Mouse (Mus musculus) frontal cortex, postnatal 14 days (tissue): ENCODE data around the gene Lypd6.

Experiments
- DNase-seq, 2 experiments: peaks; one replicate each; pipeline ENCODE4 v3.0.0; 2022; ENCODE audit warnings: low spot score in 2 of 2

Gene Lypd6

DNA sequence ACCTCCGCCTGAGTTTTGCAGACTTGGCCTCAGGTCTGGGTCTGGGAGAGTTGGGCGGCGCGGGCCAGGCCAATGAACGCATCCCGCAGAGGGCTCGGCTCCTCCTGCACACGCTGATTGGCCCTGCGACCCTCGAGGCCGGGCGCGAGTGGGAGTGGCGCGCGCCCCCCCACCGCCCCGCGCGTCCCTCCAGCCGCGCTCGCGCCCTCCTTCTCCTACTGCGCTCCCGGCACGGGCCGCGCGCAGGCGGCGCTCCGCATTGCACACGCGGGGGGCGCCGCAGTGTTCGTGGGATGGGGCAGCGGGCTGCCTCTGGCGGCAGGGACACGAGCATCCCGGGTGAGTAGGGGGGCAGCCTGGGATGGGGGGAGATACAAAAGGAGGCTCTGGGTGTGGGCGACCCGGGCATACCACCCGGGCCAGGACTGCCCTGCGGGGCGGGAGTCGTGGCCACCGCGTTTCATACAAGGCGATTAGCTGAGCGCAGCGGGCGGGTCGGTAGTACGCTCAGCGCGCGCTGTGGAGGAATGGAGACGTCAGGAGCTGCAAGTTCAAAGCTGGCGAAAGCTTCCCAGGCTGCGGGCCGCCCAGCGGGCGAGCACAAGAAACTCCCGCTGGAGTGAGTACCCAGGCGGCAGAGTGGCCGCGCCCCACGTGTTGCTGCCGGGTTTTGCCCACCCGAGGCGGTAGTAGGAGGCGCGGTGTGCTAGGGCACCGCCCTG lies at the start of gene Lypd6:
Gene Lypd6 (plus strand): TSS at position 184 of the 722 bp plus-strand sequence.
- DNase-seq, result peak; percentile 50 to 64

DNA sequence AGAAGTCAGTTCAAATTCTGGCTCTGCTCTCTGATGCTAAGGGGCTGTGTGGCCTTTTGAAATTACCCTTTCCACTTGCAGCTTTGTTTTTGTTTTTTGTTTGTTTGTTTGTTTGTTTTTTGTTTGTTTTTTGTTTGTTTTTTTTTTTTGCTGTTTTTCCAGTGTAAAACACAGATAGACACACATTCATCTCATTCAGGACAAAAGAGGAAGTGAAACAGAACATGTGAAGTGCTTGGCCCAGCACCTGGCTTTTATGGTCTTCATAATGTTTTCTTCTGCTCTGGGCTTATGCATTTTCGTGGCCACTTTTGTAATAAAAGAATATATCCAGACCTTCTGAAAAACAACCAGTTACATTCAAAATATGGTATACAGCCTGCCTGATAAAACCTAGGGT lies 46.8 kb upstream of the Lypd6 start:
- DNase-seq, result no peak

DNA sequence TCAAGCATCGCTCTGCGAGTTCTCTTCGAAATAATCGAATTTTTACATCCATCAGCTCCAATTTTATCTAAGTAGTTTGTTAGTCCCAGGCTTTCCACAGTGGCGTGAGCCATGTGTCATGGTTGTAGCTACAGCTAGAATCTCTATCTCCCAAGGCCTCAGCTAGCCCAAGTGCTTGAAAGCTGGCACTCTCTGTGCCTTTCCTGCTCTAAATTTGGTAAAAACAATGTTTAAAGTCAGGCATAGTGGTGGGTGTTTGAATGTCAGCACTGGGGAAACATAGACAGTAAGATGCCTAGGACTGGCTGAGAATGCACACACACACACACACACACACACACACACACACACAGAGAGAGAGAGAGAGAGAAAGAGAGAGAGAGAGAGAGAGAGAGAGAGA lies 40.7 kb upstream of the Lypd6 start:
- no peak for DNase-seq

DNA sequence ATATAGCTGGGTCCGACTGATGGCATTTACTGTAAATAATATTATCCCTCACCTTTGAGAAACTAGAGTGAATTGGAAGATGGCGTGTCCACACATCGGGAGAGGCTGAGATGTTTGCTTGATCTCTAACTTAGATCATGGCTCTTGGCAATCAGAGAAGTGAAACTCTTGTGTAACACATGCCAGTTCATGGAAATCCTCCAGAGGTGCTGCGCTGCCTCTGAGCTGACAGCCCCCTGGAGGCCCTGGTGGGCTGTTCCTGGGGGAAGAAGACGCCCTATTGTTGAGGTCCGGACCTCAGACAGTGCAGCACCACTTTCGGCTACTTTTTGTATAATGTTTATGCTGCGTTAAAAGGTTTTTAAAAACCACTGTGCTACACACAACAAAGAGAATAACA lies 37.3 kb upstream of the Lypd6 start:
- no peak for DNase-seq

DNA sequence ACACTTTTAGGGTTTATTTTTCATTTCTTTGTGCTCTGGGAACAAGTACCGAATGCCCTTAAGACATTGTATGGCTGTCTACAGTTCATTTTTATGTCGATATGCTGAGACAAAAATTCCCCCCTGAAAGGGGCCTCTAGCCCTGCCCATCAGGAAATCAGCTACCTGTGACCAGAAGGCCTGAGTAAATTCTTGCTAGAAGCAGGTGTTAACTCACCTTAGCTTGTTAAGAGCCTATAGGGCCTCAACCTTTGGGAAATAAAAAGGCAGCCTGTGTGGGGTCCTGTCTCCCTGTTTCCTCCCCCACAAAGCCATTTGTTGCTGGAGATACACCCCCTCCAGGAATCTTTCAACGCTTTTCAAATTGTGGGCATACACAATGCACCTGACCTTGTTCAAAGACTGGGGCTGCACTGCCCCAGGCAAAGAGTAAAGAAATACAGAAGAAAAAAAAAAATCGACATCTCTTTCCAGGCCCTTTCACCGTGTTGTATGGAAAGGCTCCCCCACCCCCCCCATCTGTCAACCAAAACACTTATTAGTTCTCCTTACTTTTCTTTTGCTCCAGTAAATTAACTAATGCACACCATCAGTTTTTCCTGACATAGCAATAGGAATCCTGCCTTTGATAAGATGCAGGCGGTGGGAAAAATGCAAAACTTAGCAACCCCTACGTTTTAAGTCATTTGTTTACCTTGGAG lies 21.9 kb upstream of the Lypd6 start:
- no peak for DNase-seq

DNA sequence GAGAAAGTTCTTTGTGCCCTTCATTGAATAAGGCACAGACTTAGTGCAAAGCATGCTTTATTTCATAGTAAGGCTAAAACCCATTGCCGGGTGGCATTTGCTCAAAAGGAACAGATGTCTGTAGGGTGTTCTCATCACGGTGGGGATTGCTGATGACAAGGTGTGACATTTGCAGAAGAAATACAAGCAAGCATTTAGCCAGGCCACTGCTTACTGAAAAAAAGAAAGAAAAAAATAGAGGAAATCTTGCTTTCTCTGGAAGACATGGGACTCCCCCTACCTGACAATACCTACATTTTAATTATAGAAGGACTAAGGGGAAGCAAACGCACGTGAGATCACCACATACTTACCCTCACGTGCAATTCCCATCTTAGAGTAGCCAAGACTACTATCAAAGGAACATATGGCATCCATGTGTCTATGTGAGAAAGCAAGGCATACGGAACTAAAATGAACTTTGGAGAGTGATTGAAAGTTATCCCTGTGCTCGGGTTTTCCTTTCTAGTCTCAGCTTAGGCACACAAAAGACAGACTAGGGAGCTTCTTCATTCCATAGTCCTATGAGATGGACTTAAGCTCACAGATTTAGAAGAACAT lies 21.3 kb upstream of the Lypd6 start:
- DNase-seq, result no peak

DNA sequence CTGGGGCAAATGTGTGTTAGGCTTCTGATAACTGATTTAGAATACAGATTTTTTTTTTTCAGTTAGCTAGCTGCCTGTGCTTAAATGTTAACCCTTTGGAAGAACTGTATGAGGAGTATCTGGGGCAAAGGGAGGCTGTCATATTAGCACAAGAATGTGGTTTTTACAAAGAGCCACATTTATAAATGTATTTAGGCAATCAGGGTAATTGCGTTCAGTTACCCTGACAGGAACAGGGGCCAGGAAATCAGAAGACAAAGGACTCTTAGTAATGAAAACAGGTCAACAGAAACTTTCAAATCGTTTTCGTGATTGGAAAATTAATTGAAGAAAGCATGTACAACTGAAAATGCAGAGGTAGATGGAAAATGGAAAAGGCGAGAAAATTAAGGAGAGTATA lies 20.4 kb upstream of the Lypd6 start:
- no peak for DNase-seq

DNA sequence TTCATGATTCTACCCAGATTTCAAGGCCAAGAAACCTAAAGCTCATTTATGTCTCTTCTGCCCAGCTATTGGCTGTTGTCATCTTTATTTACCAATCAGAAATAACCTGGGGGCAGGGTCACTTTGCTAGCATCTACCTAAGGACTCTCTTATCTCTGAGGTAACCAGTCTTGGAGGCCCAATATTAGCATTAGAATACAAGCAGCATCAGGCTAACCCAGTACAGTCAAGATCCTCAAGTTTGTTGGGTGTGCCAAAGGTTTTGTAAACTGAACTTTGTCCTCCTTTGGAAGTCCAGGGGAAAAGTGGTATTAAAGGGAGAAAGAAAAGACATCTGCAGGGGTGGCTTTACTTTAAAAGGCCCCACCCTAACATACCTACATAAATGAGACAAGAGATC lies 17.8 kb upstream of the Lypd6 start:
- no peak for DNase-seq

DNA sequence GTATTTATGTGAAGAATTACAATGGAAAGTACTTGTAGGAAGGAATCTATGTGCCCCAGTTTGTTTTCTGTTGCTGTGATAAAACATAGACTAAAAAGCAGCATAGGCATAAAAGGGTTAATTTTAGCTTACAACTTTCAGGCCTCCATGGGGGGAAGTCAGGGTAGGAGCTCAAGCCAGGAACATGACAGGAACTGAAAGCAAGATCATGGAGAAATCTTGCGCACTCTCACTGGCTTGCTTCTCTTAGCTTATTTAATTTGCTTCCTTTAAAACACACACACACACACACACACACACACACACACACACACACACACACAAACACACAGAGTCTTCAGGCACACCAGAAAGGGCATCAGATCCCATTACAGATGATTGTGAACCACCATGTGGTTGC lies 12.3 kb upstream of the Lypd6 start:
- DNase-seq, result no peak

DNA sequence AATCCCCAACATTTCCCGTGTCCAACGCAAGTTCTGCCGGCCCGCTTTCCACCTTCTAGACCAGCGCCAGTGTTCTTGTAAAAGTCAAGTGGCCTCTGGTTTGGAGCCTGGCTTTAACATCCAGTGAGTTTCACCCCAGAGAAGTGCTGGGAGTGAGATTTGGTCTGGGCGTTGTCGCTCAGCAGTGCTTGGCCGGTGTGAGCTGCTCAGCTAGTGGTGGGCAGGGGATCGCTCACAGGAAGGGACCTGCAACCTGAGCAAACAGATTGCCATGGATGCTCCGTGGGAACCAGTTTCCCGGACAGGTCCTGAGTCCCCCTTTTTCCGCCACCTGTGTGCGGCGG lies 355 bp upstream of the Lypd6 start:
- DNase-seq, result no peak

DNA sequence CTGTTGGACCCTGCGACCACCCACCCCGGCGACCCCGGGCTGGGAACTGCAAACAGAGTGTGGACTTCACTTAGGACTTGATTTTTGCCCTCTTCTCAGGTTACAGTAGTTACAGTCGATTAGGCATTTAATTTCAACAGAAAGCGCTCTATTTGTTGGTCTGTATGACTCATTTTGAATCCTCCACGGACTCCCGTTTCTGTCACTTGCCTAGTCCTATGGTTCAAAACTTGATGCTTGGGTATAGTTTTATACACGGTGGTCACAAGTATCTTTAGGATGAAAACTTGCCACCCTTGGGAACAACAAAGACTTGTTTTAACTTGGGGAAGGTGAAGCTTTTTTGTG lies 713 bp downstream of the Lypd6 start:
- DNase-seq, result no peak

DNA sequence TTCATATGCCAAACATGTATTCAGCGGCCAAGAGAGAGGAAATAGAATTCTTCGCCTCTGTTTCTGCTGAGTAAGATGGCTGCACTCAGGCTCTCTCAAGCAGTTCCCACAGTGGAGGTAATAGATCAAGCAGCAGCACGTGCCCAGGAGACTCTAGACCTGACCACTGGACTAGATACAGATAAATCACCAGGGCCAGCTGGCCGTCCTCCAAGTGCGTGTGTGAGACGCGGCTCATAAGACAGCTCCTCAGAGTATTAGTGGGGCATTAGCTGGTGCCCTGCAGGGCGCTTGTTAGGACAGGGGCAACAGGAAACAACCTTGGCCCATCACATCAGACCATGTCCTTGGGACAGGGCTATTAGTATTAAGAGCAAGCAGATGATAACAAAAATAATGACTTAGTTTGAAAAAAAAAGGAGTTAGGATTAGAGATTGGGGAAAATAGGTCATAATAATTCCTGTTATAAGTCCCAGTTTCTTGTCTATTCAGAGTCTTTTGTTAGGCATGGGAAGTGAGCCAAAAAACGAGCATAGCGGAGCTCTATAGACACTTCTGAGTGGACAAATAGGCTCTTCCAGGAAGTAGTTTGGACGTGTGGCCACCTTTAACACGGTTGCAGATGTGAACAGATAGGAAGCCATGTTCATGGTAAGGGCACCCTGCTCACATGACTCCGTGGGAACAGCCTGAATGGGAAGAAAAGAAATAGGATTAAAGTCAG lies 3.5 kb downstream of the Lypd6 start:
- no peak for DNase-seq

DNA sequence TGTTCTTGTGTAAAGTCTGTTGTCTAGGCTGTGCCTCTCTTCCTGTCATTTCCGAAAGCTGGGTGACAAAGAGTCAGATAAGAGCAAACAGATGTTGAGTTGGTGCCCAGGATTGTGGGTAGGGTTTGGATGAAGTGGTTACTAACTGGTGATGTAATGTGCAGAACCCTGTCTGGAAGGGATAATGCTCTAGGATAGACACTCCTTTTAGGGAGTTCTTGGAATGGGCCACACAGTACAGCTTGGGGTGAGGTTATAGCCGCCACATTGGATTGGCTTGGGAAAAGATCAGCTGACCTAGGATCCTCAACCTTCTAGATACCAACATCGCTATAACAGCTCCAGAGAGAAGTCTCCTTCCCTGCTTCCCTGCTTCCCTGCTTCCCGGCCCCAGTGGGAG lies 5.9 kb downstream of the Lypd6 start:
- DNase-seq, result no peak

DNA sequence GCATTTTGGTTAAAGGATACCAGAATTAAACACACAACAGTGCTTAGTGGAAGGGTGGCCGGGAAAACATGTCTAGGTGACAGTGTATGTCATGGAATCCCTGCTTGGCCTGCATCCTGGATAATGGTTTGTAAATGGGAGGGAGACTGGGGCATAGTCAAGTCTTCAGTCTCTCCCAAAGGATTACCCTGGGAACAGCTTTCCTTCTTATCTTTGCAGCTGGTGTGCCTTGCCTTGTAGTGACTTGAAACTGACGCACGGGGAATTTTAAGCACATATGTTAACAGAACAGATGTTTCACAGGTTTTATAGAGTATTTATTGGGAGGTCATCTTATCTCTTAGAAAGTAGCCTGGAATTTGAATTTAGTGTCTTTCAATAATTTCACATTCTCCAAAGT lies 18.5 kb downstream of the Lypd6 start:
- no peak for DNase-seq

DNA sequence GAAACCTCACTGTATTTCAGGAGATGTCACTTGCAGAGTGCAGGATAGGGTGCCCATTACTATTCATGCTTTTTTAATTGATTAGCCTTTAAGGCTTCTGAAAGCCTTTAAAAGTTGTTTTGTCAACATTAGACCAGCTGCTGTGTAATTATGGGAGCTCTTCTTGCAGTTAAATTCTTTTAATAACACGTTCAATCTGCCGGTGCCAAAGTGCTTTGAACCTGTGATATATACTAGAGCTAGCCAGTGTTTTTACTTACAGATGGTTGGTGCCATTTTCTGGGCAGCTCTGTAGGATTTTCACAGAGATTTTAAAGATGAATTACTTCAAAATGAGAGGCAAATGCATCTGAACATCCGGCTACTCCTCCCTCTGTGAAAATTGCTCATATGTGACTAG lies 21.5 kb downstream of the Lypd6 start:
- no peak for DNase-seq

DNA sequence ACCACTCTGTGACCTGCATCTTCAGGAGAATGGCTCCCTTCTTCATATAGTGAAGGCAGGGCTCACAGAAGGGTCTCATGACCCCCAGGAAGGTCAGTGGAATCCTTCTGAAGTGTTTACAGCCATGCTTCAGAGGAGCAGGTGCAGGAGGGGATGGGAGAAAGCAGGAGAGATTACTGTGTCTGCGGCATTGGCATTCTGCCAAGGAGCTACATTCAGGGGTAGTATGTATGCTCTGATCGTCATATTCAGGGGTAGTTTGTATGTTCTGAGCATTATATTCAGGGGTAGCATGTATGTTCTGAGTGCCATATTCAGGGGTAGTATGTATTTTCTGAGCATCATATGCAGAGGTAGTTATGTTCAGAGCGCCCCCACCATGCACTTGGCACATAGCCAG lies 30.1 kb downstream of the Lypd6 start:
- no peak for DNase-seq

DNA sequence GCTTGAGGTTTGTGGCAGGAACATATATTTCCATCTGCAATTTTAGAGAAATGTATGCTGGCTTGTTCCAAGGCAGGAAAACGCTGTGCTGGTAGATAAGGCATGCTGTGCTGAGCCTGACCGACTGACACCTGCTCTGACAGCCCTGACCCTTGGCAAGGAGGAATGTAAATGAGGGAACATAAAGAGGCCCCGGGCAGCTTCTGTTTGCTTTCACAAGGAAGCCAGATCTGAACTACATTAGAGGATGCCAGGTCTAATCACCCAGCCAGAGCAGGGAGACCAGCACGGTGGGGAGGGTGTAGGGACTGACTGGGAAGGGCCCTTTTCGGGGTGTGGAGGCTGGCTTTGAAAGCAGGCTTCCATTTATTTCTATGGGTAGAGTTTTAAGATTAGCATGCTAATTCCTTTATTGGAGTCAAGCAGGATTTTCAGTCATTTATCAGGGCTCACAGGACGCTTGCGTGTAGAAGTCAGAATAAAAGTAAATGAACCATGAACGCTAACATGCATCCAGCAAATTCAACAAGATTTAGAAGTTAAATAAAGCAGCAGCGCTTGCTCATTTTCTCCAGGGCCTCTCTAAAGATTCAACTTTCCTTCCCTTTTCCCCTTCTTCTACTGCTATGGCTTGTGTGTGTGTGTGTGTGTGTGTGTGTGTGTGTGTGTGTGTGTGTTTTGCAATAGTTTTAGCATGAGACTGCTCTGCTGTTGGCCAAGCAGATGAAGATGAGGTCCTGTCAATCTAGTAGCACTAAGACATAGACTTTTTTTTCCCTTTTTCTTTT lies 34.3 kb downstream of the Lypd6 start:
- no peak for DNase-seq

DNA sequence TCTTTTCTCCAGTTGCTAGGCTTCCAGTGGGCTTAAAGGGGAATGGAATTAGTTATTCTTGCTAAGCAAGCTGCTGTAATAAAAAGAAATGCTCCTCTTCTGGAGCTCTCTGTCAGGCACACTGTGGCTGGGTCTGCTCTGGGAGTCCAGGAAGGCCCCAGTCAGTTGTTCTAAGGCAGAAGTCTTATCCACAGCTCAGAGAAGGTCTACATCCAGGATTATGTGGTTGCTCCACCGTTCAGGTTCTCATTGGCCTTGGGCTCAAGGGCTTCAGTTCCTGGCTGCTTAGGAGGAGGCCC lies 34.9 kb downstream of the Lypd6 start:
- DNase-seq, result no peak

DNA sequence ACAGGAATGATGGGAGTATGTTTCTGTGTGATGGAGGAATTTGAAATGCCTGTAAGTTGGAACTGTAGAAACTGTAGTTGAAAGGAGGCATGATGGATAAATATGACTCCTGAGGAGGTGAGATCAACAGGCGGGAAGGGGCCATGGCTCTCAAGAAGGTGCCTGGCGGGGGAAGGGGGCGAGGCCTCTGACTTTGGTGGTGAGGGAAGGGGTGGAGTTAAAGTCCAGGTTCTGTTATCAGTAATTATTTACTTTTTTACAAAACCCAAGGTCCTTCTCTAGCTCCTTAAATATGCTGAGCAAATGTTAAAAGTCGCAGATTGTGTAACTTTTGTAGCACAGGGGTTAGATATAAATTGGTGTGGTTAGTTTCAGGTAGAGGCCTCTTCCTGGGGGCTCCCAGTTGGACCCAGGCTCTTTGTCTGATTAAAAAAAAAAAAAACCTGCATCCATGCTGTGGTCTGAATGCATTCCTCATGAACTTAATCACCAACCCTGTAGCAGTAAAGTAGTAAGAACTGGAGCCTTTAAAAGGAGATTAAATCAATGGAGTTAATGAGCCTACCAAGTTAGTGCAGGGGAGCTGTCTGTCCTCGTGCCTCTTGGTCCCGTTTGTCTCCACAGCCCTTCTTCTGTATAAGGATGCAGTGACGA lies 37.7 kb downstream of the Lypd6 start:
- no peak for DNase-seq

DNA sequence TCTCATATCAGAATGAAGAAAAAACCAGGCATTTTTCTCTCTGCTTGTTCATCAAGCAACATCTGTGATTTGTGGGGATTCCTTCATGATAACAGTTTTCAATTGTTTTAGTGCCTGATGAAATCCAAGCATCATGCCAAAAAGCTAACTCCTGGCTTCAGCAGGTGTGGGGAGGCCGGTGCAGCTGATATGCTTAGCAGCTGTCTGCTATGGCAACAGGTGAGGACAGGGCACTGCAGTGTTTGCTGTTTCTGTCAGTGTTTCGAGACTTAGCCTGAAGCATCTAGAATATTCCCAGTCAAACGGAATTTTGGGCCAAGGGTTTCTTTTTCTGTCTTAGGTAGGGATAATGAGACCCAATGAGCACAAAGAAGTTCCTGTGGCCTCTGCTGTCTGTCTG lies 39.4 kb downstream of the Lypd6 start:
- no peak for DNase-seq

DNA sequence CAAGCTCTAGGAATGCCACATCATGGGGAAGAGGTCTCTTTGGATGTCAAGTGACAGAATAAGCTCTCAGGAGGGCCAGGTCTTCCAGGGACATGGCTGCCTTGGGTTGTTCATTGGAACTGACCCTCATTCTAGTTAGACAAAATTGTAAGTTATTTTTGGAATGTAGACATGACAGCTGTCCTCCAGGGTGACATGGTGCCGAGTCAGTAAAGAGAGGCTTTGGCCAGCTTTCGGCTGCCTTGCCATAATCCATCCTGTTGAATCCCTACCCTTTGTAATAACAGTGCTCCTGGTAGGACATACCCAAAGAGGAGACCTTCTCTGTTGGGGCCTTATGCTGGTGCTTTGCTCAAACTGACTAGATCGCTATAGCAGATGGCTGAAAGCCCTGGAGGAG lies 39.8 kb downstream of the Lypd6 start:
- no peak for DNase-seq

DNA sequence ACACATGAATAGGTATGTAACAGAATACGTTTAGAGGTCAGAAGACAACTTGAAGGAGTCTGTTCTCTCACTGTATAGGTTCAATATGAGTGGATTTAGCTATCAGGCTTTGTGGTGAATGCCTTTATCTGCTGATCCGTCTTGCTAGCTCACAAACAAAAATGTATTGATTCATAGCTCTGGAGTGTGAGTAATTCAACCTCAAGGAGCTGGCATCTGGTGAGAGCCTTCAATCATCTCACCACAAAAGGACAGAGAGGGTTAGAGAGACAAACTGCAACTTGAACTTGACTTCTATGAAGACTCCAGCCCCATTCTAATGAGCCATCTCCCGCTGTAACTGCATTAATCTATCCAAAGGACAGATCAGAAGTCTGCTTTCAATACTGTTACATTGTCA lies 40.6 kb downstream of the Lypd6 start:
- DNase-seq, result no peak
